Mouse (Mus musculus) cerebellum, postnatal 4 days (tissue): ENCODE measurements around the gene Car12.
A peak's percentile ranks its signal among the peaks of the same experiment; 100 is the strongest.
"Not testable (repeated sequence)": the region's sequence is repeated elsewhere in the genome, so short reads cannot be mapped to it uniquely, and the experiment has no call there.

ENCODE experiments used
- DNase-seq, 2 experiments: peaks; one replicate each; pipeline ENCODE4 v3.0.0; 2022; ENCODE audit warnings: low spot score in 2 of 2, mixed read lengths in 1 of 2

The Car12 gene

GRCm38 (mm10) chr9:66769275-66769674 lies 55.8 kb downstream of the Car12 start:
- DNase-seq = no peak

GRCm38 (mm10) chr9:66770701-66771100 lies 57.2 kb downstream of the Car12 start:
- no peak for DNase-seq

GRCm38 (mm10) chr9:66784552-66784951 lies 71.1 kb downstream of the Car12 start:
- DNase-seq = not testable (repeated sequence)

GRCm38 (mm10) chr9:66787821-66788220 lies 74.3 kb downstream of the Car12 start:
- DNase-seq = no peak

GRCm38 (mm10) chr9:66794629-66795463 lies 81.4 kb downstream of the Car12 start:
- no peak for DNase-seq

GRCm38 (mm10) chr9:66795464-66796324 lies 82.2 kb downstream of the Car12 start, which contains the start of gene Aph1b:
Aph1b (minus strand) TSS chr9:66795490.
- DNase-seq = peak; percentile 83 to 90

- DNase-seq = no peak
Measured at GRCm38 (mm10) chr9:66796739-66797138, 83.3 kb downstream of the Car12 start, which contains the start of gene Gm10647. Gm10647 (plus strand) TSS chr9:66797039.

GRCm38 (mm10) chr9:66801947-66802346 lies 88.5 kb downstream of the Car12 start:
- no peak for DNase-seq

GRCm38 (mm10) chr9:66805951-66806350 lies 92.5 kb downstream of the Car12 start:
- DNase-seq = not testable (repeated sequence)

GRCm38 (mm10) chr9:66813392-66813791 lies 99.9 kb downstream of the Car12 start:
- no peak for DNase-seq
